Mouse (Mus musculus) small intestine, adult 2 months (tissue): ENCODE data around the gene Gkn1.

ENCODE experiments used
- CTCF ChIP-seq: fragments of 200-500 bp; IDR thresholded peaks from 2 replicates; pipeline ENCODE4 v1.5.1; 2012; ENCODE audit warnings: low read depth, mild to moderate bottlenecking, control low read depth, inconsistent platforms, low read length, moderate library complexity, mixed read lengths; ENCODE audit not compliant: insufficient replicate concordance, insufficient read length; ENCODE audit errors: extremely low read depth
- POLR2A ChIP-seq: fragments of 200-500 bp; IDR thresholded peaks from 2 replicates; pipeline ENCODE4 v1.6.1; 2012; ENCODE audit warnings: low read depth, mild to moderate bottlenecking, control low read depth, inconsistent platforms, low read length, moderate library complexity

GRCm38 (mm10) chr6:87350829-87351228 is at the start of gene Gkn1:
- TF ChIP-seq CTCF (no peak), POLR2A (no peak)
